Mouse (Mus musculus) megakaryocyte progenitor cell, adult 5-6 weeks (primary cell): Measurements from ENCODE around the gene Gm49601. TPM values are rescaled to one million over a fixed set of nuclear protein-coding genes. Genes with fewer than 3 reads are reported as not detected.
A peak's percentile ranks its signal among the peaks of the same experiment; 100 is the strongest.

Experiments used
- ATAC-seq: replicated peaks from 2 replicates; pipeline ENCODE4 v1.8.0; 2016; ENCODE audit warnings: mild to moderate bottlenecking, moderate TSS enrichment, inconsistent platforms; ENCODE audit not compliant: poor library complexity
- total RNA-seq, 2 experiments: library from RNA; stranded (forward) in 1 of 2; stranded (reverse) in 1 of 2; fragments of 157-497, 149-512 nt in 1 of 2; fragments of 200-1000 nt in 1 of 2; gene quantifications; 2 replicates each; pipeline versions ENCODE4 v1.2.3 to v1.2.4; 2015 to 2017

Gene Gm49601
- total RNA-seq (2015): 0.79 and 1.4 TPM in 2 replicates
- 1.4 and 3.5 TPM in 2 replicates for total RNA-seq (2017)

GRCm38 (mm10) chr16:18626376-18626878 lies at the start of gene Gm49601:
TSS of gene Gm49601 (minus strand) at chr16:18626427.
- peak; percentile 77 for ATAC-seq

GRCm38 (mm10) chr16:18673005-18673404 lies 46.8 kb upstream of the Gm49601 start:
- ATAC-seq: no peak

GRCm38 (mm10) chr16:18672027-18672426 lies 45.8 kb upstream of the Gm49601 start:
- ATAC-seq: no peak

GRCm38 (mm10) chr16:18669914-18670313 lies 43.7 kb upstream of the Gm49601 start:
- ATAC-seq: no peak

- ATAC-seq: no peak
Measured at GRCm38 (mm10) chr16:18658597-18658996, 32.4 kb upstream of the Gm49601 start.

GRCm38 (mm10) chr16:18655372-18656098 lies 29.3 kb upstream of the Gm49601 start:
- ATAC-seq: peak; percentile 87

GRCm38 (mm10) chr16:18653290-18654160 lies 27.3 kb upstream of the Gm49601 start:
- no peak for ATAC-seq

- no peak for ATAC-seq
Measured at GRCm38 (mm10) chr16:18649126-18649525, 22.9 kb upstream of the Gm49601 start.

GRCm38 (mm10) chr16:18645329-18645728 lies 19.1 kb upstream of the Gm49601 start:
- no peak for ATAC-seq

- no peak for ATAC-seq
Measured at GRCm38 (mm10) chr16:18644485-18644884, 18.3 kb upstream of the Gm49601 start.

- ATAC-seq: peak; percentile 68
Measured at GRCm38 (mm10) chr16:18643406-18643998, 17.3 kb upstream of the Gm49601 start.

GRCm38 (mm10) chr16:18642897-18643296 lies 16.7 kb upstream of the Gm49601 start:
- ATAC-seq: no peak

GRCm38 (mm10) chr16:18642291-18642690 lies 16.1 kb upstream of the Gm49601 start:
- no peak for ATAC-seq

GRCm38 (mm10) chr16:18639382-18639929 lies 13.2 kb upstream of the Gm49601 start:
- no peak for ATAC-seq

GRCm38 (mm10) chr16:18638396-18638795 lies 12.2 kb upstream of the Gm49601 start:
- 0 out of 2 replicates have a peak, but pooled peaks have one; percentile 34 for ATAC-seq

- no peak for ATAC-seq
Measured at GRCm38 (mm10) chr16:18636804-18637203, 10.6 kb upstream of the Gm49601 start.

- no peak for ATAC-seq
Measured at GRCm38 (mm10) chr16:18636401-18636800, 10.2 kb upstream of the Gm49601 start.

GRCm38 (mm10) chr16:18633333-18633732 lies 7.1 kb upstream of the Gm49601 start:
- ATAC-seq: no peak

GRCm38 (mm10) chr16:18632816-18633215 lies 6.6 kb upstream of the Gm49601 start:
- no peak for ATAC-seq

GRCm38 (mm10) chr16:18632059-18632458 lies 5.8 kb upstream of the Gm49601 start:
- ATAC-seq: peak; percentile 55

GRCm38 (mm10) chr16:18631141-18631540 lies 4.9 kb upstream of the Gm49601 start:
- ATAC-seq: no peak
